Mouse (Mus musculus): Measurements from ENCODE around the gene Pard3b.

Pard3b gene

GRCm38 (mm10) chr1:62411368-62411767 is 772.7 kb downstream of the Pard3b start:
- no peak for DNase-seq

GRCm38 (mm10) chr1:62412019-62412418 is 773.4 kb downstream of the Pard3b start:
- DNase-seq, result no peak

- no peak for DNase-seq
Observed at GRCm38 (mm10) chr1:62412988-62413387, 774.4 kb downstream of the Pard3b start.

- no peak for DNase-seq
Observed at GRCm38 (mm10) chr1:62414521-62414920, 775.9 kb downstream of the Pard3b start.

GRCm38 (mm10) chr1:62416627-62417374 is 778.2 kb downstream of the Pard3b start:
- DNase-seq, result no peak

GRCm38 (mm10) chr1:62422896-62423650 is 784.4 kb downstream of the Pard3b start:
- DNase-seq, result no peak

GRCm38 (mm10) chr1:62425369-62425768 is 786.7 kb downstream of the Pard3b start:
- DNase-seq, result no peak

GRCm38 (mm10) chr1:62428736-62429135 is 790.1 kb downstream of the Pard3b start:
- no peak for DNase-seq

GRCm38 (mm10) chr1:62429333-62430182 is 790.9 kb downstream of the Pard3b start:
- no peak for DNase-seq

GRCm38 (mm10) chr1:62431054-62431453 is 792.4 kb downstream of the Pard3b start:
- DNase-seq, result no peak

GRCm38 (mm10) chr1:62433891-62434290 is 795.3 kb downstream of the Pard3b start:
- DNase-seq, result no peak

GRCm38 (mm10) chr1:62435844-62436243 is 797.2 kb downstream of the Pard3b start:
- no peak for DNase-seq

GRCm38 (mm10) chr1:62436304-62436703 is 797.7 kb downstream of the Pard3b start:
- DNase-seq, result no peak

- no peak for DNase-seq
Observed at GRCm38 (mm10) chr1:62437493-62437892, 798.9 kb downstream of the Pard3b start.

- no peak for DNase-seq
Observed at GRCm38 (mm10) chr1:62444406-62444805, 805.8 kb downstream of the Pard3b start.

- no peak for DNase-seq
Observed at GRCm38 (mm10) chr1:62446818-62447217, 808.2 kb downstream of the Pard3b start.

- no peak for DNase-seq
Observed at GRCm38 (mm10) chr1:62449193-62449875, 810.7 kb downstream of the Pard3b start.

- DNase-seq, result no peak
Observed at GRCm38 (mm10) chr1:62465536-62465935, 826.9 kb downstream of the Pard3b start.

GRCm38 (mm10) chr1:62466544-62466943 is 827.9 kb downstream of the Pard3b start:
- no peak for DNase-seq

- no peak for DNase-seq
Observed at GRCm38 (mm10) chr1:62483059-62483458, 844.4 kb downstream of the Pard3b start.

- no peak for DNase-seq
Observed at GRCm38 (mm10) chr1:62488871-62489270, 850.2 kb downstream of the Pard3b start.

GRCm38 (mm10) chr1:62499146-62499545 is 860.5 kb downstream of the Pard3b start:
- DNase-seq, result no peak

GRCm38 (mm10) chr1:62510501-62510900 is 871.9 kb downstream of the Pard3b start:
- DNase-seq, result no peak
